ENCODE assay signal across 9 mouse cellular contexts in genomic region chr6:35567755-35568154, GRCm38 (mm10). TPM values are rescaled to one million over a fixed set of nuclear protein-coding genes. Genes with fewer than 3 reads are reported as not detected.
A peak's percentile ranks its signal among the peaks of the same experiment; 100 is the strongest.
DNase-seq lines count a peak whose midpoint lies in the region; ATAC-seq and TF ChIP-seq lines count a peak whose summit lies in the region.
"Had no signal": no experiment of that assay in that cellular context is flagged by ENCODE, and none has a peak within 500 bp of the region (broad histone marks: within the 10 kb centered on the region; RNA-seq: fewer than 3 reads in every experiment).

No protein-coding gene starts in this region.

- TF ChIP-seq CTCF in heart, adult 2 months (IDR thresholded peaks at IDR 0.05) = peak; percentile 86
- no peak for TF ChIP-seq CTCF in thymus, adult 2 months (IDR thresholded peaks at IDR 0.05; ENCODE audit: borderline replicate concordance, control insufficient read depth, extremely low read depth, insufficient read depth, low read length, poor library complexity)
- peak; percentile 13; the same call in 1 of the 2 replicates for TF ChIP-seq CTCF in brain, embryonic 14.5 days (IDR thresholded peaks at IDR 0.05; ENCODE audit: borderline replicate concordance, extremely low read depth, insufficient read depth, insufficient read length)
- TF ChIP-seq CTCF in layer of hippocampus, adult 2 months (conservative IDR thresholded peaks at IDR 0.05) = peak; percentile 89

- H3K4me2 ChIP-seq in heart, embryonic 11.5 days = no peak overlapping the region
- H3K4me2 ChIP-seq: neural tube, embryonic 12.5 days had no signal

- no peak for TF ChIP-seq POLR2A in heart, adult 2 months (IDR thresholded peaks at IDR 0.05; ENCODE audit: insufficient read depth, low read depth, low read length)
- no peak for TF ChIP-seq POLR2A in thymus, adult 2 months (IDR thresholded peaks at IDR 0.05; ENCODE audit: control insufficient read depth, extremely low read depth, insufficient read depth, low read length, poor library complexity)
- no peak for TF ChIP-seq POLR2A in brain, embryonic 14.5 days (IDR thresholded peaks at IDR 0.05; ENCODE audit: borderline replicate concordance, extremely low read depth, insufficient read depth, insufficient read length, poor library complexity, severe bottlenecking)

- intact Hi-C loops in heart, adult 2 months (cut with DNase I) = loop anchor here (1.0 to 5.0 kb wide), 2 partner anchors 186 to 315 kb away; no protein-coding TSS in a partner anchor

- no peaks in the 10 kb centered on the region for H3K36me3 ChIP-seq in heart, adult 2 months (ENCODE audit: control insufficient read depth, insufficient read depth, low read length)
- H3K36me3 ChIP-seq in heart, embryonic 11.5 days (ENCODE audit: control insufficient read depth, insufficient read depth, low read length) = no peaks in the 10 kb centered on the region
- H3K36me3 ChIP-seq in thymus, adult 2 months (ENCODE audit: control insufficient read depth, insufficient read depth, low read length) = no peaks in the 10 kb centered on the region
- H3K36me3 ChIP-seq: neural tube, embryonic 12.5 days had no signal

- DNase-seq in heart, adult 2 months = no peak
- DNase-seq in thymus, adult 2 months = peak; percentile 23
- no peak for DNase-seq in thymus, postnatal 25 days
- DNase-seq in brain, embryonic 14.5 days (ENCODE audit: low read depth) = peak; percentile 68
- DNase-seq in layer of hippocampus, adult 2 months (ENCODE audit: low spot score in 2 of 2) = peak; percentile 61 to 71
- peak; percentile 39 to 69 for DNase-seq in right cerebral cortex, adult 2 months (ENCODE audit: low spot score in 2 of 2)

- H3K79me2 ChIP-seq in heart, adult 2 months (replicated peaks; ENCODE audit: control insufficient read depth, insufficient read depth, low read length) = no peaks in the 10 kb centered on the region

- no peak for ATAC-seq in heart, embryonic 11.5 days (replicated peaks; ENCODE audit: insufficient number of reproducible peaks, low FRiP score, low TSS enrichment)
- no peak for ATAC-seq in monocyte, adult 5-6 weeks (replicated peaks; ENCODE audit: insufficient number of reproducible peaks, low FRiP score, low TSS enrichment, poor library complexity, severe bottlenecking)

- no peaks in the 10 kb centered on the region for H3K4me1 ChIP-seq in heart, adult 2 months (ENCODE audit: control insufficient read depth, insufficient read depth, low read length)
- no peaks in the 10 kb centered on the region for H3K4me1 ChIP-seq in heart, embryonic 11.5 days (ENCODE audit: control insufficient read depth, insufficient read depth, low read length)
- no peaks in the 10 kb centered on the region for H3K4me1 ChIP-seq in thymus, adult 2 months (replicated peaks; ENCODE audit: control insufficient read depth, insufficient read depth, low read length)
- H3K4me1 ChIP-seq: neural tube, embryonic 12.5 days had no signal

- H3K9ac ChIP-seq in heart, adult 2 months (ENCODE audit: low read depth, low read length) = no peak overlapping the region
- no peak overlapping the region for H3K9ac ChIP-seq in heart, embryonic 11.5 days (ENCODE audit: low read depth, low read length)
- H3K9ac ChIP-seq: neural tube, embryonic 12.5 days had no signal

- TF ChIP-seq EP300 in heart, adult 2 months (IDR thresholded peaks at IDR 0.05; ENCODE audit: insufficient read depth, low read depth, low read length) = no peak

- no peak overlapping the region for H3K4me3 ChIP-seq in heart, adult 2 months
- H3K4me3 ChIP-seq in heart, embryonic 11.5 days (ENCODE audit: low read depth, low read length) = no peak overlapping the region
- H3K4me3 ChIP-seq in thymus, adult 2 months (ENCODE audit: control insufficient read depth, insufficient read depth, low read length) = no peak overlapping the region
- no peak overlapping the region for H3K4me3 ChIP-seq in layer of hippocampus, adult 2 months
- H3K4me3 ChIP-seq: neural tube, embryonic 12.5 days had no signal

- no peaks in the 10 kb centered on the region for H3K9me3 ChIP-seq in heart, embryonic 11.5 days (replicated peaks; ENCODE audit: control insufficient read depth, low read length)
- H3K9me3 ChIP-seq: neural tube, embryonic 12.5 days had no signal

- no peaks in the 10 kb centered on the region for H3K27me3 ChIP-seq in heart, adult 2 months (ENCODE audit: control insufficient read depth, insufficient read depth, low read length)
- no peaks in the 10 kb centered on the region for H3K27me3 ChIP-seq in heart, embryonic 11.5 days (ENCODE audit: control insufficient read depth, insufficient read depth, low read length)
- no peaks in the 10 kb centered on the region for H3K27me3 ChIP-seq in thymus, adult 2 months (ENCODE audit: control insufficient read depth, insufficient read depth, low read length)
- H3K27me3 ChIP-seq: neural tube, embryonic 12.5 days had no signal

- H3K27ac ChIP-seq in heart, adult 2 months = no peak overlapping the region
- no peak overlapping the region for H3K27ac ChIP-seq in heart, embryonic 11.5 days (ENCODE audit: low read depth, low read length)
- no peak overlapping the region for H3K27ac ChIP-seq in thymus, adult 2 months (ENCODE audit: control insufficient read depth, insufficient read depth, low read length)
- H3K27ac ChIP-seq in layer of hippocampus, adult 2 months = no peak overlapping the region
- H3K27ac ChIP-seq: neural tube, embryonic 12.5 days had no signal

RNA-seq across cellular contexts. Expression of gene Mtpn, which starts 28.1 kb away (rescaled TPM):
- 10 to 100 TPM; 42.9 to 47.1 TPM for total RNA-seq in heart, adult 2 months (2021)
- 13.2 and 23.1 TPM in 2 replicates for polyA plus RNA-seq in heart, adult 2 months (2012; rRNA removed)
- polyA plus RNA-seq in heart, embryonic 11.5 days (2014; fragmentation: Nextera tagmentation; extraction: Ambion mirVana) = 93.1 and 118 TPM in 2 replicates
- 46.4 and 78.9 TPM in 2 replicates for polyA plus RNA-seq in thymus, adult 2 months (2012; rRNA removed)
- 75.0 and 101 TPM in 2 replicates for polyA plus RNA-seq in brain, embryonic 14.5 days (2012; rRNA removed)
- total RNA-seq in layer of hippocampus, adult 2 months (2021) = 100 to 1,000 TPM; 240 to 257 TPM
- 188 to 223 TPM (median 212 TPM) in 3 replicates for total RNA-seq in monocyte, adult 5-6 weeks (2017)

Comparison
In these comparisons a context has a peak if more than half of its experiments do, and no peak if none do; other contexts are left out.
1. DNase-seq: peak in thymus, adult 2 months (single experiment), brain, embryonic 14.5 days (single experiment), layer of hippocampus, adult 2 months (2 of 2) and right cerebral cortex, adult 2 months (2 of 2); none in heart, adult 2 months (0 of 2) and thymus, postnatal 25 days (single experiment).